Mouse (Mus musculus) retina, embryonic 14.5 days (tissue): Measurements from ENCODE around the gene Klhl2.

ENCODE experiments used
- DNase-seq: peaks from one replicate; pipeline ENCODE4 v3.0.0-alpha.2; 2015; ENCODE audit warnings: low spot score

Gene Klhl2

GRCm38 (mm10) chr8:64849897-64850541, at the start of gene Klhl2:
Klhl2 (minus strand) TSS chr8:64850017.
- peak; percentile 65 for DNase-seq

GRCm38 (mm10) chr8:64898710-64899109, 48.9 kb upstream of the Klhl2 start:
- DNase-seq: no peak

- no peak for DNase-seq
Observed at GRCm38 (mm10) chr8:64896731-64897130, 46.9 kb upstream of the Klhl2 start.

- no peak for DNase-seq
Observed at GRCm38 (mm10) chr8:64880619-64881200, 30.9 kb upstream of the Klhl2 start.

GRCm38 (mm10) chr8:64877630-64878312, 28.0 kb upstream of the Klhl2 start:
- no peak for DNase-seq

GRCm38 (mm10) chr8:64871469-64872165, 21.8 kb upstream of the Klhl2 start:
- no peak for DNase-seq

GRCm38 (mm10) chr8:64870218-64870617, 20.4 kb upstream of the Klhl2 start:
- DNase-seq: no peak

GRCm38 (mm10) chr8:64849091-64849896, 523 bp downstream of the Klhl2 start:
- peak; percentile 78 for DNase-seq

GRCm38 (mm10) chr8:64848245-64848785, 1.5 kb downstream of the Klhl2 start:
- no peak for DNase-seq

GRCm38 (mm10) chr8:64847650-64848049, 2.2 kb downstream of the Klhl2 start:
- no peak for DNase-seq

GRCm38 (mm10) chr8:64847241-64847640, 2.6 kb downstream of the Klhl2 start:
- DNase-seq: no peak

GRCm38 (mm10) chr8:64845314-64845713, 4.5 kb downstream of the Klhl2 start:
- DNase-seq: no peak

- DNase-seq: no peak
Observed at GRCm38 (mm10) chr8:64844043-64844481, 5.8 kb downstream of the Klhl2 start.

GRCm38 (mm10) chr8:64843168-64843567, 6.6 kb downstream of the Klhl2 start:
- no peak for DNase-seq

- no peak for DNase-seq
Observed at GRCm38 (mm10) chr8:64841747-64842406, 7.9 kb downstream of the Klhl2 start.

GRCm38 (mm10) chr8:64839628-64840027, 10.2 kb downstream of the Klhl2 start:
- DNase-seq: no peak

GRCm38 (mm10) chr8:64835475-64836122, 14.2 kb downstream of the Klhl2 start:
- no peak for DNase-seq

GRCm38 (mm10) chr8:64834071-64834877, 15.5 kb downstream of the Klhl2 start:
- DNase-seq: peak; percentile 67

GRCm38 (mm10) chr8:64832581-64833135, 17.2 kb downstream of the Klhl2 start:
- DNase-seq: no peak
